Mouse (Mus musculus) midbrain, embryonic 14.5 days (tissue): ENCODE measurements around the gene Gm20388. TPM values are rescaled to one million over a fixed set of nuclear protein-coding genes. Genes with fewer than 3 reads are reported as not detected.

Experiments used
- ATAC-seq: fragments of 200-750 bp; cut with Nextera tagmentation; 2 replicates; pipeline ENCODE4 v1.8.0; 2017; ENCODE audit warnings: moderate number of reproducible peaks, moderate library complexity; ENCODE audit not compliant: low FRiP score, low TSS enrichment
- DNase-seq: peaks from one replicate; pipeline ENCODE4 v3.0.0-alpha.2; 2015
- H3K27ac ChIP-seq: fragments of 300-500 bp; sonication (generic); replicated peaks from 2 replicates; pipeline ENCODE4 v1.5.1; 2014; ENCODE audit warnings: mild to moderate bottlenecking, low read depth, low read length, moderate library complexity
- H3K27me3 ChIP-seq: fragments of 300-500 bp; sonication (generic); 2 replicates; pipeline ENCODE4 v1.6.1; 2014; ENCODE audit warnings: low read length, control low read depth, mixed read lengths; ENCODE audit not compliant: control insufficient read depth, insufficient read depth
- H3K36me3 ChIP-seq: fragments of 300-500 bp; sonication (generic); 2 replicates; pipeline ENCODE4 v1.6.1; 2014; ENCODE audit warnings: low read length, control low read depth; ENCODE audit not compliant: control insufficient read depth, insufficient read depth
- H3K4me1 ChIP-seq: fragments of 300-500 bp; sonication (generic); 2 replicates; pipeline ENCODE4 v1.6.1; 2014; ENCODE audit warnings: mild to moderate bottlenecking, antibody characterized with exemption, low read length, control low read depth; ENCODE audit not compliant: control insufficient read depth, insufficient read depth
- H3K4me2 ChIP-seq: fragments of 300-500 bp; sonication (generic); 2 replicates; pipeline ENCODE4 v1.6.1; 2014; ENCODE audit warnings: mild to moderate bottlenecking, low read length, moderate library complexity
- H3K4me3 ChIP-seq: fragments of 300-500 bp; sonication (generic); replicated peaks from 2 replicates; pipeline ENCODE4 v1.5.1; 2014; ENCODE audit warnings: low read depth, low read length
- H3K9ac ChIP-seq: fragments of 300-500 bp; sonication (generic); replicated peaks from 2 replicates; pipeline ENCODE4 v1.6.1; 2014; ENCODE audit warnings: mild to moderate bottlenecking, low read length, moderate library complexity
- H3K9me3 ChIP-seq: fragments of 300-500 bp; sonication (generic); 2 replicates; pipeline ENCODE4 v1.6.1; 2016; ENCODE audit warnings: low read length, control low read depth, mixed read lengths; ENCODE audit not compliant: control insufficient read depth
- WGBS: fragments of 180-500 bp; shearing (Covaris S2); extraction: QIAGEN DNeasy Blood & Tissue Kit; methylation state at CpG from one replicate; pipeline ENCODE4 v1.1.7; 2014; 5-methylcytosine and 5-hydroxymethylcytosine counted together
- polyA plus RNA-seq: library from polyadenylated mRNA; unstranded; fragments of >200 nt; fragmentation: Nextera tagmentation; extraction: Ambion mirVana; gene quantifications from 2 replicates; pipeline ENCODE4 v1.2.1, GENCODE M21; 2014

Gene Gm20388
- polyA plus RNA-seq, 1 experiment from 2014 or later = 4.1 TPM

DNA sequence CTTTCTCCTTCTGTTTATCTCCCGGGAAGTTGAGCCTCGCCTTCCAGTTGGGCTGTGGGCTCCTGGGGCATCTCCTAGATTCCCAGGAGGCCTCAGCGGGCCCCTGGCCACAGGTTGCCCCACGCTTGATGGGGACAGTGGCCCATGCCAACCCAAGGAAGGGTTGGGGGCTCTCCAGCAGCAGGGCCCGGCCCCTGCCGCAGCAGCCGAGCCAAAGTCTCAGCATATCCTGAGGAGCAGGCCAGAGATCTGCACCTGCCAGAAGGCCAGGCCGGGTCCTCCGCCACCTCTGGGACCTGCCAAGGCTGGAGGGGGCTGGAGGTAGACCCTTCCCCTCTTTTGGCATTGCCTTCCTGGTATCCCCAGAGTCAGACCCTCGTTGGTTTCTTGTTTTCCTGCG is 1820.4 kb downstream of the Gm20388 start:
- Histone ChIP-seq H3K9ac (peak overlapping the region; percentile 73), H3K4me2 (peak overlapping the region; percentile 86), H3K36me3 (no peaks in the 10 kb centered on the region), H3K27me3 (peaks cover 16% of the 10 kb centered on the region), H3K9me3 (no peaks in the 10 kb centered on the region), H3K4me3 (peak overlapping the region; percentile 68), H3K27ac (peak overlapping the region; percentile 70; the same call in 1 of the 2 replicates), H3K4me1 (peaks cover 18% of the 10 kb centered on the region)
- ATAC-seq (no peak), DNase-seq (no peak)
- 1% methylated on average over 11 of the region's 11 CpGs for WGBS

GRCm38 (mm10) chr8:121731471-121732333 is 1821.1 kb downstream of the Gm20388 start:
- Histone ChIP-seq H3K27me3 (peaks cover 16% of the 10 kb centered on the region), H3K27ac (peak overlapping the region; percentile 70; the same call in 1 of the 2 replicates), H3K4me1 (peaks cover 18% of the 10 kb centered on the region), H3K4me3 (peak overlapping the region; percentile 68), H3K9ac (peak overlapping the region; percentile 73), H3K9me3 (no peaks in the 10 kb centered on the region), H3K36me3 (no peaks in the 10 kb centered on the region), H3K4me2 (peak overlapping the region; percentile 86)
- 4% methylated on average over 26 of the region's 26 CpGs for whole genome bisulfite sequencing
- DNase-seq (peak; percentile 59), ATAC-seq (no peak)

DNA sequence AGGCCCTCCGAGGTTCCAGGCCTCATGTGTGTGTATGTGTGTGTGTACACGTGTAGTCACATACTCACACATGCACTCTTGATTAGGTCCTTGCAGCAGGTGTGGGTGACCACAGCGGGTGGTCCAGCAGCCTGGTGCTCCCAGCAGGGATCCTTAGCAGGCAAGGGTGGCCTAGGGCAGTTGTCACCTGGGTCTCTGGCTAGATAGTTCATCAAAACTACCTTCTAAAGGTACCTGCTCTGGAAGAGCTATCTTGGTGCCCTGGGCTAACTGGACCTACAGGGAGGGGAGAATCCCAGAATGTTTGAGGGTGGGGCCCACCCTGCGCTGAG is 1821.7 kb downstream of the Gm20388 start:
- peak overlapping the region; percentile 73 for H3K9ac ChIP-seq
- no peaks in the 10 kb centered on the region for H3K9me3 ChIP-seq
- H3K4me1 ChIP-seq = peaks cover 18% of the 10 kb centered on the region
- peaks cover 16% of the 10 kb centered on the region for H3K27me3 ChIP-seq
- H3K4me2 ChIP-seq = peak overlapping the region; percentile 86
- no peaks in the 10 kb centered on the region for H3K36me3 ChIP-seq
- WGBS = 52% methylated on average over 4 of the region's 4 CpGs
- no peak overlapping the region for H3K27ac ChIP-seq
- ATAC-seq (no peak), DNase-seq (no peak)
- peak overlapping the region; percentile 68 for H3K4me3 ChIP-seq

- H3K27me3 ChIP-seq = peaks cover 11% of the 10 kb centered on the region; the same call in 1 of the 2 replicates
- H3K9me3 ChIP-seq = no peaks in the 10 kb centered on the region
- no peak overlapping the region for H3K9ac ChIP-seq
- H3K4me1 ChIP-seq = peaks cover 18% of the 10 kb centered on the region
- 92% methylated on average over 16 of the region's 16 CpGs for WGBS
- no peak overlapping the region for H3K27ac ChIP-seq
- H3K36me3 ChIP-seq = no peaks in the 10 kb centered on the region
- ATAC-seq (no peak), DNase-seq (no peak)
- no peak overlapping the region for H3K4me3 ChIP-seq
- no peak overlapping the region for H3K4me2 ChIP-seq
These were observed 1823.6 kb downstream of the Gm20388 start for GRCm38 (mm10) chr8:121734262-121734661.

- WGBS = 16% methylated on average over 7 of the region's 7 CpGs
- Histone ChIP-seq H3K27me3 (0 out of 2 replicates have a peak, but pooled peaks cover 4% of the 10 kb centered on the region), H3K9me3 (no peaks in the 10 kb centered on the region), H3K36me3 (no peaks in the 10 kb centered on the region), H3K4me3 (no peak overlapping the region), H3K9ac (no peak overlapping the region), H3K4me1 (peaks cover 17% of the 10 kb centered on the region), H3K27ac (no peak overlapping the region), H3K4me2 (no peak overlapping the region)
- ATAC-seq (no peak), DNase-seq (peak; percentile 44)
These were observed 1825.6 kb downstream of the Gm20388 start for GRCm38 (mm10) chr8:121736236-121736635.

DNA sequence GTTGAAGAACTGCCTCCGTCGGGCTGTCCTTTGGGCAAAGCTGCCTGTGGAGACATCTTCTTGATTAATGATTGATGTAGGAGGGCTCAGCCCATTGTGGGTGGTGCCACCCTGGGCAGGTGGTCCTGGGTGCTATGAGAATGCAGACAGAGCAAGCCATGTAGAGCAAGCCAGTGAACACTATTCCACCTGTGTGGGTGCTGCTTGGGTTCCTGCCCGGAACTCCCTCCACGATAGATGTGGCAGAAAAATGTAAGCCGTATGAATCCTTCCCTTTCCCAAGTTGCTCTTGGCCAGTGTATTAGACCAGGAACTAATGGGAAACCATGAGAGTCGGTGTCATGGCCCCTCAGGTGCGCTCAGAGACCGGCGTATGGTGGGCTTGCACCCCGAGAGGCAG is 1830.1 kb downstream of the Gm20388 start:
- DNase-seq (no peak), ATAC-seq (no peak)
- Histone ChIP-seq H3K4me1 (no peaks in the 10 kb centered on the region), H3K27me3 (no peaks in the 10 kb centered on the region), H3K9me3 (no peaks in the 10 kb centered on the region), H3K27ac (no peak overlapping the region), H3K9ac (no peak overlapping the region), H3K4me2 (no peak overlapping the region), H3K36me3 (no peaks in the 10 kb centered on the region), H3K4me3 (no peak overlapping the region)
- WGBS = 92% methylated on average over 10 of the region's 10 CpGs

- Histone ChIP-seq H3K4me3 (no peak overlapping the region), H3K27ac (no peak overlapping the region), H3K27me3 (no peaks in the 10 kb centered on the region), H3K9me3 (no peaks in the 10 kb centered on the region), H3K36me3 (no peaks in the 10 kb centered on the region), H3K4me1 (no peaks in the 10 kb centered on the region), H3K4me2 (no peak overlapping the region), H3K9ac (no peak overlapping the region)
- DNase-seq (no peak), ATAC-seq (no peak)
- WGBS = 79% methylated on average over 9 of the region's 9 CpGs
These were observed 1838.9 kb downstream of the Gm20388 start for GRCm38 (mm10) chr8:121749501-121749900.

GRCm38 (mm10) chr8:121750512-121750911 is 1839.9 kb downstream of the Gm20388 start:
- no peaks in the 10 kb centered on the region for H3K36me3 ChIP-seq
- no peaks in the 10 kb centered on the region for H3K4me1 ChIP-seq
- 42% methylated on average over 3 of the region's 3 CpGs for WGBS
- ATAC-seq = no peak
- H3K9me3 ChIP-seq = no peaks in the 10 kb centered on the region
- no peak overlapping the region for H3K9ac ChIP-seq
- no peak overlapping the region for H3K4me3 ChIP-seq
- no peak overlapping the region for H3K27ac ChIP-seq
- no peak for DNase-seq
- no peak overlapping the region for H3K4me2 ChIP-seq
- H3K27me3 ChIP-seq = no peaks in the 10 kb centered on the region

GRCm38 (mm10) chr8:121751407-121751806 is 1840.8 kb downstream of the Gm20388 start:
- no peak overlapping the region for H3K4me2 ChIP-seq
- H3K9me3 ChIP-seq = no peaks in the 10 kb centered on the region
- no peaks in the 10 kb centered on the region for H3K4me1 ChIP-seq
- H3K27me3 ChIP-seq = no peaks in the 10 kb centered on the region
- no peak overlapping the region for H3K9ac ChIP-seq
- peak; percentile 73 for DNase-seq
- H3K27ac ChIP-seq = no peak overlapping the region
- 22% methylated on average over 3 of the region's 3 CpGs for WGBS
- H3K36me3 ChIP-seq = no peaks in the 10 kb centered on the region
- ATAC-seq = no peak
- no peak overlapping the region for H3K4me3 ChIP-seq
